Mouse (Mus musculus) embryonic stem cell, embryonic (primary cell): Measurements from ENCODE around the gene Rab11fip3.

Experiments used
- CTCF ChIA-PET, 4 experiments: fragments of 300-600 bp in 2 of 4; fragments of 350-600 bp in 2 of 4; sonication (Branson Sonifier 250); formaldehyde crosslinking; loops; one replicate each; lab custom pipeline; 2022; ENCODE audit warnings: inconsistent platforms in 2 of 4; lab: Charles Lee
- POLR2A ChIA-PET, 4 experiments: fragments of 300-600 bp in 2 of 4; fragments of 350-600 bp in 2 of 4; sonication (Branson Sonifier 250); formaldehyde crosslinking; loops; one replicate each; lab custom pipeline; 2022; ENCODE audit warnings: antibody characterized with exemption in 4 of 4, inconsistent platforms in 1 of 4; lab: Charles Lee

The Rab11fip3 gene

GRCm38 (mm10) chr17:26031583-26031982 is 37.8 kb downstream of the Rab11fip3 start:
- CTCF ChIA-PET: interaction anchor here (0.5 to 1.6 kb wide), 10 partner anchors 10 to 200 kb away, joined by 3 to 8 read pairs (median 4); no protein-coding TSS in a partner anchor
- POLR2A ChIA-PET: interaction anchor here in 3 of 4 experiments (0.6 to 1.6 kb wide), 6 partner anchors 9 to 45 kb away, joined by 3 to 8 read pairs (median 4); partner anchors contain the start of gene Rab11fip3 (in 1 of the 3)

DNA sequence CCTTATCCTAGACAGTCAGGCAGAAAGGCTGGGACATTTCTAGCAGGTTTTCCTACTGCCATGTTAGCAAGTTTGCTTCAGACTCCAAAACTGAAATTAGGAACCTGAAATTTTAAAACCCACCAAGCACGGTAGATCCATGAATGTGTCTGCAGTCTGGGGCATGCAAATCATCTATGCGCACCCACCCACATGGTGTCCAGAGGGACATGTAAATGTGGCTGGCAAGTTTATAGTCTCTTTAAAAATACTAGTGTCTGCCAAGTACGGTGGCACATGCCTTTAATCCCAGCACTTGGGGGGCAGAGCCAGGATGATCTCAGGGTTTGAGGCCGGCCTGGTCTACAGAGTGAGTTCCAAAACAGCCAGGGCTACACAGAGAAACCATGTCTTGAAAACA is 41.1 kb downstream of the Rab11fip3 start:
- CTCF ChIA-PET: interaction anchor here in 1 of 4 experiments (1.0 to 2.4 kb wide), 4 partner anchors 13 to 77 kb away, joined by 4 to 22 read pairs (median 6); no protein-coding TSS in a partner anchor
- POLR2A ChIA-PET: interaction anchor here in 3 of 4 experiments (0.7 to 1.6 kb wide), 5 partner anchors 8 to 192 kb away, joined by 3 to 4 read pairs (median 3); partner anchors contain the start of gene Decr2 (in 1 of the 3)

DNA sequence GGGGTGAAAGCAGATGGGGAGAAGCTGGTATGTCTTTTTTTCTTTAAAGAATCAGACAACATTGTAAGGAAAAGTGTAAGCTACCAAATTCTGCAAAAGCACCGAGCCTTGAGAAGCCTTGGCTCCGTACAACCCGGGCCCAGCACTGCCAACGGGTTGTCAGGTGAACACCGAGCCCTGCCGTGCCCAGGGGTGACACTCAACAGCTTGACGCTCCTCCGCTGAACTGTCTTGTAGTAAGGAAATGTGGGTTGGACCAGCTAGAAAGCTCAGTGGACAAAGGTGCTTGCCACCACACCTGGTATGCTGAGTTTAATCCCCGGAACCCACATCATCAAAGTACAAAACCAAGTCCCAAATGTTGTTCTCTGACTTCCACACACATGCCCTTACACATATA is 44.7 kb downstream of the Rab11fip3 start:
- ChIA-PET CTCF (interaction anchor here in 3 of 4 experiments (0.5 to 1.7 kb wide), 4 partner anchors 13 to 374 kb away, joined by 3 to 10 read pairs (median 6); no protein-coding TSS in a partner anchor), POLR2A (interaction anchor here in 3 of 4 experiments (0.5 to 2.2 kb wide), 4 partner anchors 12 to 456 kb away, joined by 3 to 6 read pairs (median 4); no protein-coding TSS in a partner anchor)

DNA sequence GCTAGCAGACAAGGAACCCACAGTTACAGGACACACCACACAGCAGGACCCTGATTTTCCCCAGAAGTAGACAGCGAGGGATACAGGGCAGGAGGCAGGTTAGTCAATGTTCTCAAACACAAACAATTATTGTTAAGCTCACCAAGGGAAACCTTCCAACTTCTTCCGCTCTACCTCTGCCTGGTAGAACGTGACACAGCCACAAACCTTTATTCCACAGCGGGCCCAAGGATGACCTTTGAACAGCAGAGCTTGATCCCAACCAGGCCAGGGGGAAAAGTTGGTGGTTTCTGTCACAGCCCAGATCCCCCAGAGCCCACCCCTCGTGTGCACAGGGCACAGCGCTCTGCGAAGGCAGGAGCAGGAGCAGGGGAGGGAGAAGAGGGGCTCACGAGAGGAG is 45.4 kb downstream of the Rab11fip3 start:
- ChIA-PET CTCF (interaction anchor here in 3 of 4 experiments (0.9 to 1.7 kb wide), 4 partner anchors 12 to 17 kb away, joined by 3 to 7 read pairs (median 4); no protein-coding TSS in a partner anchor), POLR2A (interaction anchor here in 3 of 4 experiments (0.5 to 2.2 kb wide), 5 partner anchors 12 to 456 kb away, joined by 3 to 6 read pairs (median 3); no protein-coding TSS in a partner anchor)

GRCm38 (mm10) chr17:26023181-26023580 is 46.2 kb downstream of the Rab11fip3 start:
- CTCF ChIA-PET: interaction anchor here in 1 of 4 experiments (1.1 kb wide), 1 partner anchor 18 kb away, joined by 3 read pairs; no protein-coding TSS in a partner anchor
- POLR2A ChIA-PET: interaction anchor here in 2 of 4 experiments (0.5 to 2.2 kb wide), 3 partner anchors 11 to 102 kb away, joined by 3 to 6 read pairs (median 3); no protein-coding TSS in a partner anchor

GRCm38 (mm10) chr17:26021728-26022341 is 47.5 kb downstream of the Rab11fip3 start:
- CTCF ChIA-PET: interaction anchor here in 3 of 4 experiments (0.6 to 2.3 kb wide), 7 partner anchors 10 to 1443 kb away, joined by 3 to 16 read pairs (median 7); no protein-coding TSS in a partner anchor
- POLR2A ChIA-PET: interaction anchor here in 3 of 4 experiments (0.6 to 3.1 kb wide), 4 partner anchors 11 to 212 kb away, joined by 3 to 16 read pairs (median 6); partner anchors contain the start of gene Rab11fip3 (in 1 of the 3)

GRCm38 (mm10) chr17:26020848-26021347 is 48.5 kb downstream of the Rab11fip3 start:
- CTCF ChIA-PET: interaction anchor here (0.6 to 2.3 kb wide), 12 partner anchors 9 to 1442 kb away, joined by 3 to 19 read pairs (median 7); no protein-coding TSS in a partner anchor
- POLR2A ChIA-PET: interaction anchor here in 3 of 4 experiments (0.6 to 3.1 kb wide), 4 partner anchors 11 to 211 kb away, joined by 3 to 16 read pairs (median 6); partner anchors contain the start of genes Rab11fip3 (in 1 of the 3) and Rhot2 (in 1 of the 3)

GRCm38 (mm10) chr17:26018388-26018787 is 51.0 kb downstream of the Rab11fip3 start:
- POLR2A ChIA-PET: interaction anchor here in 1 of 4 experiments (0.5 to 1.4 kb wide), 3 partner anchors 9 to 151 kb away, joined by 3 to 4 read pairs (median 4); no protein-coding TSS in a partner anchor
- CTCF ChIA-PET: interaction anchor here in 3 of 4 experiments (1.0 to 1.3 kb wide), 5 partner anchors 9 to 23 kb away, joined by 3 to 7 read pairs (median 5); no protein-coding TSS in a partner anchor

DNA sequence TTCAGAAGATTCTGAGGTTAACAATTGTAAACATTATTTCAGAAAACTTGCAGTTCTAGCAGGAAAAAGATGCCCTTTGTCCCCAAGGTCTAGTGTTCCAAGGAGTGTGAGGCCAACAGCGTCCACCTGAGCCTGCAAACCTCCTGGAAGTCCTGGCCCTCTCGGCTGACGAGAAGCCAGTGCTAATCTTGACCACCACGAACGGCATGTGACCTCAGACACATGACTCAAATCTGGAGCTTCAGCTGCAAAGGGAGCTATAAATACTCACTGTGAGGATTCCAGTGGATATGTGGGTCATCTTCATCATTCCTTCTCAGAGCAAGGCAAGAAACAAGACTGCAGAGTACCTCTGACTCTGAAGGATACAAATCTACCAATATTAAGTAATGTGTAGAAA is 51.4 kb downstream of the Rab11fip3 start:
- ChIA-PET CTCF (interaction anchor here in 2 of 4 experiments (1.0 to 1.3 kb wide), 3 partner anchors 9 to 23 kb away, joined by 3 to 5 read pairs (median 4); no protein-coding TSS in a partner anchor), POLR2A (interaction anchor here in 1 of 4 experiments (0.9 to 1.4 kb wide), 2 partner anchors 9 to 10 kb away, joined by 4 read pairs; no protein-coding TSS in a partner anchor)

DNA sequence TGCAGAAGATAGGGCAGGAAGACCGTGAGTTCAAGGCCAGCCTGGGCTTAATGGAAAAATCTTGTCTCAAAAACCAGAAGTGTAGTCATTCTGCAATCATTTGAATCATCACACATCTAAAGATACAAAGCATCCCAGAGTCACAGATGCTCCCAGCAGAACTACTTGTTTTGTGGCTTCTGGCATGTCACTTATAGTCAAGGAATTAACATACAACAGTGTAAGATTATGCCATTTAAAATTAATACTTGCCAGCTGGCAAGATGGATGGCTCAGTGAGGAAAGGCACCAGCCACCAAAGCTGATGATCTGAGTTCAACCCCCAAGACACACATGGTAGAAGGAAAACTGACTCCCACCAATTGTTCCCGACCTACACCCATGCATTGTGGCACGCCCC is 52.3 kb downstream of the Rab11fip3 start:
- POLR2A ChIA-PET: no interaction called here

GRCm38 (mm10) chr17:26013711-26014110 is 55.6 kb downstream of the Rab11fip3 start:
- ChIA-PET POLR2A (interaction anchor here in 2 of 4 experiments (0.7 to 2.4 kb wide), 3 partner anchors 12 to 28 kb away, joined by 3 to 7 read pairs (median 4); partner anchors contain the start of gene Capn15 (in 1 of the 2)), CTCF (interaction anchor here in 3 of 4 experiments (0.6 to 2.7 kb wide), 10 partner anchors 21 to 362 kb away, joined by 3 to 20 read pairs (median 4); partner anchors contain the start of genes Capn15 (in 1 of the 3) and Nme4 (in 1 of the 3))

More for the DNA sequence above, 52.3 kb downstream of the Rab11fip3 start:
- CTCF ChIA-PET: no interaction called here

DNA sequence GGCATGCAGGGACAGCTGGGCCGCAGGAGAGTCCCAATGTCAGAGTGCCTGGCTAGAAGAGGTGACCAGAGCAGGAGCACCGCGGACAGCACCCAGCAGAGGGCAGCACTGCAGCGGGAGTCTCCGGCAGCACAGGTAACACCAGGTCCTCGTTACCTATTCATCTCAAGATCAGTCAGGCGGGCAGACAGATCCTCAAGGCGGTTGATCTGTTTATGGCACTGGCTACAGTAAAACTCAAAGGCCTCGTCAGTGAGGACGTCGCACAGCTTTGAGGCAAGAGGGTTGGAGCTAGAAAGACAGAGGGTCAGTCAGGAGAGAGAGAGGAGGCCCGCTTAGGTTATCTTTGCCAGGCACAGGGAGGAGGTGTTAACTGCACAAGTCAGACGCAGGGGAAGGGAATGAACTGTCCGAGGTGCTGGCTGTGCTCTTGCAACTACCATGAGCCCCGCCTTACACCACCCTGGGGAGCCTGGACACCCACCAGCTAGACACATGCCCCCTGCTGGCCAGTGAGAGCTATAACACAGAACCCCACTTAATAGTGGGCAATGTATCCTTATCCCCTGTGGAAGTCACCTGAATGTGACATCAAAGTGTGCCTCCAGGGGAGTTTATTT is 57.4 kb downstream of the Rab11fip3 start:
- ChIA-PET POLR2A (interaction anchor here in 3 of 4 experiments (0.7 to 2.4 kb wide), 15 partner anchors 11 to 232 kb away, joined by 3 to 7 read pairs (median 4); partner anchors contain the start of genes Capn15 (in 2 of the 3), Decr2 (in 1 of the 3), Fam234a (in 1 of the 3) and Nme4 (in 1 of the 3)), CTCF (interaction anchor here (0.5 to 2.7 kb wide), 79 partner anchors 9 to 772 kb away, joined by 3 to 20 read pairs (median 4); partner anchors contain the start of genes Capn15 (in 4 of the 4), Decr2 (in 2 of the 4), Tmem8 (in 2 of the 4) and Arhgdig (in 1 of the 4))

- CTCF ChIA-PET: interaction anchor here (0.5 to 3.0 kb wide), 83 partner anchors 9 to 358 kb away, joined by 3 to 18 read pairs (median 4); partner anchors contain the start of genes Capn15 (in 3 of the 4), Decr2 (in 3 of the 4), Rab11fip3 (in 2 of the 4) and Chtf18 (in 1 of the 4)
- POLR2A ChIA-PET: interaction anchor here in 2 of 4 experiments (0.6 to 2.6 kb wide), 17 partner anchors 9 to 234 kb away, joined by 3 to 10 read pairs (median 4); partner anchors contain the start of genes Capn15 (in 1 of the 2), Decr2 (in 1 of the 2), Fam234a (in 1 of the 2) and Rab11fip3 (in 1 of the 2)
Measured at GRCm38 (mm10) chr17:26009540-26009939, 59.8 kb downstream of the Rab11fip3 start.

GRCm38 (mm10) chr17:26008787-26009186 is 60.6 kb downstream of the Rab11fip3 start:
- ChIA-PET POLR2A (interaction anchor here in 2 of 4 experiments (0.7 to 2.6 kb wide), 11 partner anchors 9 to 235 kb away, joined by 3 to 10 read pairs (median 4); partner anchors contain the start of genes Capn15 (in 1 of the 2), Fam234a (in 1 of the 2) and Rab11fip3 (in 1 of the 2)), CTCF (interaction anchor here (0.5 to 3.0 kb wide), 54 partner anchors 10 to 946 kb away, joined by 3 to 18 read pairs (median 4); partner anchors contain the start of genes Capn15 (in 3 of the 4), Decr2 (in 2 of the 4), Chtf18 (in 1 of the 4) and Rab11fip3 (in 1 of the 4))

- CTCF ChIA-PET: interaction anchor here (0.5 to 3.0 kb wide), 20 partner anchors 9 to 238 kb away, joined by 3 to 18 read pairs (median 4); partner anchors contain the start of genes Capn15 (in 3 of the 4), Decr2 (in 1 of the 4), Rhot2 (in 1 of the 4) and Wfikkn1 (in 1 of the 4)
- POLR2A ChIA-PET: interaction anchor here in 3 of 4 experiments (0.6 to 2.6 kb wide), 9 partner anchors 10 to 297 kb away, joined by 3 to 10 read pairs (median 4); partner anchors contain the start of genes Capn15 (in 1 of the 3) and Rab11fip3 (in 1 of the 3)
Measured at GRCm38 (mm10) chr17:26008331-26008730, 61.0 kb downstream of the Rab11fip3 start.

GRCm38 (mm10) chr17:26007646-26008045 is 61.7 kb downstream of the Rab11fip3 start:
- ChIA-PET CTCF (interaction anchor here in 3 of 4 experiments (0.6 to 3.0 kb wide), 10 partner anchors 11 to 129 kb away, joined by 3 to 16 read pairs (median 4); partner anchors contain the start of genes Capn15 (in 1 of the 3), Decr2 (in 1 of the 3) and Wfikkn1 (in 1 of the 3)), POLR2A (interaction anchor here in 3 of 4 experiments (0.6 to 4.3 kb wide), 10 partner anchors 11 to 296 kb away, joined by 3 to 19 read pairs (median 4); partner anchors contain the start of genes Capn15 (in 1 of the 3), Rab11fip3 (in 1 of the 3) and Rab40c (in 1 of the 3))
